Mouse (Mus musculus): ENCODE results near the gene Col24a1. TPM values are rescaled to one million over a fixed set of nuclear protein-coding genes. Genes with fewer than 3 reads are reported as not detected.

The Col24a1 gene
- 0.20 and 0.22 TPM in 2 replicates for polyA plus RNA-seq (2012; rRNA removed)
- 0.14 and 0.37 TPM in 2 replicates for polyA plus RNA-seq (2014; fragmentation: Nextera tagmentation; extraction: Ambion mirVana)

GRCm38 (mm10) chr3:145292337-145293134, at the start of gene Col24a1:
Col24a1 (plus strand) TSS chr3:145292472.
- DNase-seq (ENCODE audit: low read depth in 3 of 3, low spot score in 3 of 3) (no peak), ATAC-seq (ENCODE audit: insufficient read depth) (no peak)
- H3K27me3 ChIP-seq (ENCODE audit: control insufficient read depth, insufficient read depth, low read length), result no peaks in the 10 kb centered on the region; the same call in 1 of the 2 replicates
- no peak for TF ChIP-seq EP300 (IDR thresholded peaks at IDR 0.05; ENCODE audit: low read depth)
- TF ChIP-seq CTCF (IDR thresholded peaks at IDR 0.05; ENCODE audit: low read depth), result no peak
- H3K27ac ChIP-seq, result no peak within 1 kb of the TSS
- WGBS (ENCODE audit: insufficient replicate concordance), result 3% methylated on average over 22 of the region's 22 CpGs
- H3K4me2 ChIP-seq (ENCODE audit: low read depth), result peak within 1 kb of the TSS; percentile 38
- H3K4me1 ChIP-seq (replicated peaks; ENCODE audit: control insufficient read depth in 2 of 2, insufficient read depth in 2 of 2, low read length in 1 of 2), result no peaks in the 10 kb centered on the region
- H3K4me3 ChIP-seq (ENCODE audit: insufficient read depth in 1 of 2, low read depth in 2 of 2, low read length in 2 of 2), result peak within 1 kb of the TSS; percentile 3 to 8; a peak in 1 of 4 replicates
- H3K36me3 ChIP-seq (replicated peaks; ENCODE audit: control insufficient read depth, insufficient read depth, low read depth), result no peaks in the 10 kb centered on the region
- H3K9me3 ChIP-seq (ENCODE audit: control insufficient read depth, low read length), result no peaks in the 10 kb centered on the region
- no peak within 1 kb of the TSS for H3K9ac ChIP-seq (replicated peaks)

- no peak for TF ChIP-seq EP300 (IDR thresholded peaks at IDR 0.05; ENCODE audit: low read depth)
- no peak for TF ChIP-seq CTCF (IDR thresholded peaks at IDR 0.05; ENCODE audit: low read depth)
- DNase-seq (ENCODE audit: low read depth in 3 of 3, low spot score in 3 of 3) (no peak), ATAC-seq (ENCODE audit: insufficient read depth) (no peak)
- Histone ChIP-seq H3K4me3 (ENCODE audit: insufficient read depth in 1 of 2, low read depth in 2 of 2, low read length in 2 of 2) (no peak overlapping the region), H3K4me1 (replicated peaks; ENCODE audit: control insufficient read depth in 2 of 2, insufficient read depth in 2 of 2, low read length in 1 of 2) (no peaks in the 10 kb centered on the region), H3K9me3 (ENCODE audit: control insufficient read depth, low read length) (no peaks in the 10 kb centered on the region), H3K27me3 (ENCODE audit: control insufficient read depth, insufficient read depth, low read length) (no peaks in the 10 kb centered on the region), H3K9ac (replicated peaks) (no peak overlapping the region), H3K4me2 (ENCODE audit: low read depth) (no peak overlapping the region), H3K27ac (no peak overlapping the region), H3K36me3 (replicated peaks; ENCODE audit: control insufficient read depth, insufficient read depth, low read depth) (no peaks in the 10 kb centered on the region)
- 59% methylated on average over 2 of the region's 2 CpGs for WGBS (ENCODE audit: insufficient replicate concordance)
Observed at GRCm38 (mm10) chr3:145248040-145248439, 44.2 kb upstream of the Col24a1 start.

- H3K27me3 ChIP-seq (ENCODE audit: control insufficient read depth, insufficient read depth, low read length), result no peaks in the 10 kb centered on the region
- no peak overlapping the region for H3K27ac ChIP-seq
- no peaks in the 10 kb centered on the region for H3K4me1 ChIP-seq (replicated peaks; ENCODE audit: control insufficient read depth in 2 of 2, insufficient read depth in 2 of 2, low read length in 1 of 2)
- no peak for ATAC-seq (ENCODE audit: insufficient read depth)
- H3K9me3 ChIP-seq (ENCODE audit: control insufficient read depth, low read length), result no peaks in the 10 kb centered on the region
- no peak overlapping the region for H3K9ac ChIP-seq (replicated peaks)
- no peak for DNase-seq (ENCODE audit: low read depth in 3 of 3, low spot score in 3 of 3)
- H3K4me2 ChIP-seq (ENCODE audit: low read depth), result no peak overlapping the region
- no peak overlapping the region for H3K4me3 ChIP-seq (ENCODE audit: insufficient read depth in 1 of 2, low read depth in 2 of 2, low read length in 2 of 2)
- no peaks in the 10 kb centered on the region for H3K36me3 ChIP-seq (replicated peaks; ENCODE audit: control insufficient read depth, insufficient read depth, low read depth)
- TF ChIP-seq CTCF (IDR thresholded peaks at IDR 0.05; ENCODE audit: low read depth) (no peak), EP300 (IDR thresholded peaks at IDR 0.05; ENCODE audit: low read depth) (no peak)
- WGBS (ENCODE audit: insufficient replicate concordance), result 57% methylated on average over 5 of the region's 5 CpGs
Observed at GRCm38 (mm10) chr3:145253066-145253465, 39.2 kb upstream of the Col24a1 start.

- no peak for DNase-seq (ENCODE audit: low read depth in 3 of 3, low spot score in 3 of 3)
- 65% methylated on average over 3 of the region's 3 CpGs for WGBS (ENCODE audit: insufficient replicate concordance)
- no peaks in the 10 kb centered on the region for H3K36me3 ChIP-seq (replicated peaks; ENCODE audit: control insufficient read depth, insufficient read depth, low read depth)
- TF ChIP-seq CTCF (IDR thresholded peaks at IDR 0.05; ENCODE audit: low read depth), result no peak
- no peak for TF ChIP-seq EP300 (IDR thresholded peaks at IDR 0.05; ENCODE audit: low read depth)
- H3K4me1 ChIP-seq (replicated peaks; ENCODE audit: control insufficient read depth in 2 of 2, insufficient read depth in 2 of 2, low read length in 1 of 2), result no peaks in the 10 kb centered on the region
- no peak overlapping the region for H3K9ac ChIP-seq (replicated peaks)
- no peak for ATAC-seq (ENCODE audit: insufficient read depth)
- no peak overlapping the region for H3K4me2 ChIP-seq (ENCODE audit: low read depth)
- no peaks in the 10 kb centered on the region for H3K27me3 ChIP-seq (ENCODE audit: control insufficient read depth, insufficient read depth, low read length)
- H3K27ac ChIP-seq, result no peak overlapping the region
- no peaks in the 10 kb centered on the region for H3K9me3 ChIP-seq (ENCODE audit: control insufficient read depth, low read length)
- no peak overlapping the region for H3K4me3 ChIP-seq (ENCODE audit: insufficient read depth in 1 of 2, low read depth in 2 of 2, low read length in 2 of 2)
Observed at GRCm38 (mm10) chr3:145254764-145255396, 37.4 kb upstream of the Col24a1 start.

GRCm38 (mm10) chr3:145256647-145257046, 35.6 kb upstream of the Col24a1 start:
- Histone ChIP-seq H3K27me3 (ENCODE audit: control insufficient read depth, insufficient read depth, low read length) (no peaks in the 10 kb centered on the region), H3K9me3 (ENCODE audit: control insufficient read depth, low read length) (no peaks in the 10 kb centered on the region), H3K9ac (replicated peaks) (no peak overlapping the region), H3K4me2 (ENCODE audit: low read depth) (no peak overlapping the region), H3K4me3 (ENCODE audit: insufficient read depth in 1 of 2, low read depth in 2 of 2, low read length in 2 of 2) (no peak overlapping the region), H3K27ac (no peak overlapping the region), H3K4me1 (replicated peaks; ENCODE audit: control insufficient read depth in 2 of 2, insufficient read depth in 2 of 2, low read length in 1 of 2) (no peaks in the 10 kb centered on the region), H3K36me3 (replicated peaks; ENCODE audit: control insufficient read depth, insufficient read depth, low read depth) (no peaks in the 10 kb centered on the region)
- 59% methylated on average over 7 of the region's 7 CpGs for WGBS (ENCODE audit: insufficient replicate concordance)
- no peak for TF ChIP-seq EP300 (IDR thresholded peaks at IDR 0.05; ENCODE audit: low read depth)
- no peak for TF ChIP-seq CTCF (IDR thresholded peaks at IDR 0.05; ENCODE audit: low read depth)
- ATAC-seq (ENCODE audit: insufficient read depth) (no peak), DNase-seq (ENCODE audit: low read depth in 3 of 3, low spot score in 3 of 3) (no peak)
